Mouse (Mus musculus) left cerebral cortex, postnatal 10 days (tissue): Measurements from ENCODE around the gene Ccdc172. TPM values are rescaled to one million over a fixed set of nuclear protein-coding genes. Genes with fewer than 3 reads are reported as not detected.

Experiments used
- DNase-seq, 2 experiments: peaks; one replicate each; pipeline ENCODE4 v3.0.0; 2021 to 2022; ENCODE audit warnings: low spot score in 2 of 2, mixed read lengths in 1 of 2; ENCODE audit errors: extremely low spot score in 1 of 2
- intact Hi-C: fragments of 180-260 bp; cut with DNase I; formaldehyde crosslinking; loops from one replicate; pipeline ENCODE4 v1.15.1; 2025
- total RNA-seq, 2 experiments: library from RNA; stranded (reverse); gene quantifications; 2 replicates each; pipeline ENCODE4 v1.2.3; 2021

Gene Ccdc172
- total RNA-seq, 2 experiments from 2014 or later: not detected

GRCm38 (mm10) chr19:58554974-58555373 lies 43.2 kb downstream of the Ccdc172 start:
- DNase-seq: no peak
- intact Hi-C loops: loop anchor here (5.0 to 10.0 kb wide), 2 partner anchors 810 to 898 kb away; no protein-coding TSS in a partner anchor

DNA sequence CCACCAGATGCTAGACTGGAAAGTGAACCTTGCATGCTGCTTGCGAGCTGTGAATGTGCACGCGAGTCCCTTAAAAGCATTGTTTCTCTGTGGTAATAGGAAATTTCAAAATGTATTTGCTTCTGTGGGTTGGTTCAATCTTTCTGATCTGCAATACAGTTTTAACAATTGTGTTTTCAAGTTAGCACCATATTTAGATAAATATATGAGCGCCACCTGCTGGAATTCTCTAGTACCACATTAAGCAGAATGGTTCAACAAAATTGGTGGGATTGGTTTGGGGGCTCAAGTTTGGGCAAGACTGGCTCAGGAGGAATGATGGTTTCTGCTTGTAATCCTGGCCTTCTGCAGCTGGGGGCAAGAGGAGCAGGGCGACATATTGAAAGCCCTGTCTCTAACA lies 46.6 kb downstream of the Ccdc172 start:
- intact Hi-C loops: loop anchor here (5.0 to 10.0 kb wide), 2 partner anchors 814 to 901 kb away; no protein-coding TSS in a partner anchor
- peak; percentile 34 to 36 for DNase-seq

- no peak for DNase-seq
Measured at GRCm38 (mm10) chr19:58562301-58562815, 50.6 kb downstream of the Ccdc172 start.

GRCm38 (mm10) chr19:58571566-58571965 lies 59.8 kb downstream of the Ccdc172 start:
- intact Hi-C loops: no loop called here
- no peak for DNase-seq

More at GRCm38 (mm10) chr19:58562301-58562815, 50.6 kb downstream of the Ccdc172 start:
- intact Hi-C loops: no loop called here

DNA sequence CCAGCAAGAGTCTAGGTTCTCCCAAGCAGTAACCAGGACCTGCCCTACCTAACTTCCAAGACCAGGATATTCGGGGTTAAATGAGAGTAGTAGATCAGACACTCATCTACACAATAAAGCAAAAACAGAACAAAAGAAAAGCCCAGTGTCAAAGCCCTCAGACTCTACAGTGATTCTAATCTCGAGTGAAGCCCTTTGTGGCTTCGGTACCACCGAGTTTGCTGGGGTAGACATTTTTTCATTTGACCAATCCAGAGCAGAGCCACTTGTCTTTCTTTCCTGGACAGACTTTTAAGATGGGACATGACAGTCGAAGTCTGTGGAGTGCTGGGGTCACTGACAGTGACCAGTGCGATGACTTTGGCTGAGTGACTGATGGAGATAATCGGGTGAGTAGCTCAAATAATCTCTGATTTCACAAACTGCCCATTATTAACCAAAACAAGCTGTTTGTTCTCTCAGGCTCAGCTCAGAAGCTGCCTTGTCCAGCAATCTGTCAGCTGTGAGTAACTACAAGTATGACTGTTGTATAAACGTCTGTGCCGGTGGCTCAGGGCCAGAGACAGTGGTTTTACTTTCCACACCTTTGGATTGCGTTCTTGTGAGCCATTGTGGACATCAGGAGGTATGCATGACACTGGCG lies 60.8 kb downstream of the Ccdc172 start:
- DNase-seq: no peak

DNA sequence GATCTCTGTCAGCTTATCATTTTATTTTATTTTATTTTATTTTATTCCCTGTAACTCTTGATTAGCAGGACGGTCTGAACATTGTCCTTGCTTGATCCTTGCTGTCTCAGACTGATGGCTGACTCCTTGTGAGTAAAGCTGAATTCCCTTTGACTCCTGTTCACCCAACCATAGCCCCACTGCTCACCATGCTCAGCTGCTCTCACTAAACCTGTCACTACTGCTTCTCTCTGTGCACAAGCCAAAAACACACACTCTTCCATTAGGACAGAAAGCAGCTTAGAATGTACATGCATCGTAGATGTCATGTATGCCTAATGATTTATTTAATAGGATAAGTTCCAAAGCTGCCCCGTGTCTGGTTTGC lies 61.3 kb downstream of the Ccdc172 start:
- DNase-seq: no peak
- intact Hi-C loops: no loop called here

More for the DNA sequence above, 60.8 kb downstream of the Ccdc172 start:
- intact Hi-C loops: no loop called here

DNA sequence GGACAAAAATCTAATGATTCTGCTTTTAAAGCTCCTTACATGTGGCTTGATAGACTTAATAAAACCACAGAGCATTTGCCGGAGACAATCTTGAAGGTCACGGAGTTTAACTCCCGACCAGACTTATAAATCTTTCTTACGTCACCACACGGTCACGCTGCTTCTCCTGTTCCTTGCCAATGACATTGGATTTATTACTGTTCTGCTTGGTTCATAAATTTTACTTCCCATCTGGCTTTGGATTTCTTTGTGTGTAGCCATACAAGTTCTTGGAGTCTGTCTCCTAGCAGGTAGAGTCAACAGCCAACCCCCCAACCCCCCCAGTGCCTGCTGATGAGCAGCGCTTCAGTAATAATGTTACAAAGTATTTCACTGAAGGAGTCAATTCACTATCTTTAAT lies 70.2 kb downstream of the Ccdc172 start:
- intact Hi-C loops: no loop called here
- no peak for DNase-seq

- no peak for DNase-seq
- intact Hi-C loops: no loop called here
Measured at GRCm38 (mm10) chr19:58582956-58583355, 71.2 kb downstream of the Ccdc172 start.

DNA sequence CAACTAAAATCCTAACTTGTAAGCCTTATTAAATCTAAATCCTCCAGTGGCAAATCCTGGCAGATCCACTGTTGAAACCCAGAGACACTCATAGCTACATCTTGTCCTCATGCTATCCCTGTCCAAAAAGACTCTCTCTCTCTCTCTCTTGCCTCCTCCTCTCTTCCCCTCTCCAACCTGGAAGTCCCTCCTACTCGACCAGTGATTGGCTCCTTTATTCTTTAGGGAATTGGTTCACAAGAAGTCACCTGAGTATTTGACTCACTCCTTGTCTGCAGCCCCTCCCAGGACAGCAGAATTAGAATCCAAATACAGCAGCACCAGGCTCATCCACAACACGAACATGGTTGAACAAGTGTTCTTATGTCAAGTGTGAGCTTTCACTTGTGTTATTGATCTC lies 74.3 kb downstream of the Ccdc172 start:
- intact Hi-C loops: no loop called here
- DNase-seq: no peak

DNA sequence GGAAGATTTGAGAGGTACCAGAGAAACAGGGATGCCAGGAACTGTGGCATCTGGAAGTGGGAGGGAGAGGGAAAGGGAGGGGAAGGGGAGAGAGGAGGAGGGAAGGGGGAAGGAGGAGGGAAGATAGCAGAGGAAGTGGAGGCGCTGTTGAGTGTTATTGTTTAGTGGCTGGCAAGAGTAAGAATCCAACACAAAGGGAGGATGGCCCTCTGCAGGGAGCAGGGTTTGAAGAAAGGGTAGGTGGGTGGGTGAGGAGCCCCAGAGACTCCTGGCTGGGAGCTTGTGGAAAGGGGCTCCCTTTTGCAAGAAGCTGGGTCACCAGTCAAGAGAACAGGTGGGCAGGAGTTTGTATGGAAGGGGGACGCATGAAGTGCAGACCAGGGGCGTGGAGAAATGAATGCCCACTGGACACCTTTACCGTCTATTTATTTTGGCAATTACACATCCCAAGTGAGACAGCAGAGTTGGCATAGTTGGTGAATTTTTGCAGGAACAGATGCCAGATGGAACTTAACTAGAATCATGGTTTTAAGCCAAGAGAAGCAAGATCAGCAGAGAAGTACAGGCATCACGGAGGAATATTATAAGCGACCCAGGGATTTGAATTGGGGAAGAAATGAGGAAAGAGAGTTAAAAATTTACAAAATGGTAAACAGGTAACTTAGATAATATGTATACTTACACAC lies 78.6 kb downstream of the Ccdc172 start:
- intact Hi-C loops: no loop called here
- DNase-seq: peak in 1 of 2 experiments; percentile 9

DNA sequence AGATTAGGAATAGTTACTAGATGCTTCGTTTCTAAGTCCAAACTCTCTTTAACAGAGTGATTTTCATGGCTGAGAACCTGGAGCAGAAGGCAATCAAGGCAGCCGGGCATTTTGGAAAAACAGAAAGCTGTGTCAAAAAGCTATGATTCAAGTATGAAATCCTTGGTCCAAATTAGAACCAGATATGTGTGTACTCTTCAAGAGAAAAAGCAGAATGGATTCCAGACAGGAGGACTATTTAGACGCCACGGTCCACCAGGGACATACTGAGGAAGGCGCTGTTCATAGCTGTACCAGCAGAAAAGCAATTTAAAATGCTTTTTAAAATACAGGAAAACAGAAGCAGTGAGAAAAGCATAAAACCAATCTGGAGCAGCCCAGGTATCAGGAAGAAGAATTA lies 88.6 kb downstream of the Ccdc172 start:
- no peak for DNase-seq
- intact Hi-C loops: no loop called here

Other genes starting within 250 kb of the Ccdc172 start
- gene Gfra1, start 56.1 kb upstream of the Ccdc172 start, total RNA-seq: 10 to 100 TPM; 19.8 to 24.0 TPM
- gene Pnlip, start 140.5 kb downstream of the Ccdc172 start, total RNA-seq: 1 to 10 TPM; 4.6 to 5.3 TPM
- gene Pnliprp1, start 216.9 kb downstream of the Ccdc172 start, total RNA-seq: not detected
- not detected for gene Pnliprp2, start 247.7 kb downstream of the Ccdc172 start, total RNA-seq